Mouse (Mus musculus) layer of hippocampus, adult 6 months (tissue): ENCODE results near the gene Olfr1312. TPM values are rescaled to one million over a fixed set of nuclear protein-coding genes. Genes with fewer than 3 reads are reported as not detected.

Experiments used
- long read RNA-seq, 2 experiments: library from polyadenylated mRNA; unstranded; transcript quantifications; one replicate each; pipeline ENCODE4 v2.0.0; 2019 to 2020
- polyA plus RNA-seq: library from polyadenylated mRNA; unstranded; fragments of <200 nt; fragmentation: Nextera tagmentation; gene quantifications from 2 replicates; pipeline ENCODE4 v1.2.3, GENCODE M21; 2021

Olfr1312 gene
- not detected in 2 replicates for polyA plus RNA-seq
- long read RNA-seq, experiment 1, result 0 reads
- long read RNA-seq, experiment 2, result 0 reads

DNA sequence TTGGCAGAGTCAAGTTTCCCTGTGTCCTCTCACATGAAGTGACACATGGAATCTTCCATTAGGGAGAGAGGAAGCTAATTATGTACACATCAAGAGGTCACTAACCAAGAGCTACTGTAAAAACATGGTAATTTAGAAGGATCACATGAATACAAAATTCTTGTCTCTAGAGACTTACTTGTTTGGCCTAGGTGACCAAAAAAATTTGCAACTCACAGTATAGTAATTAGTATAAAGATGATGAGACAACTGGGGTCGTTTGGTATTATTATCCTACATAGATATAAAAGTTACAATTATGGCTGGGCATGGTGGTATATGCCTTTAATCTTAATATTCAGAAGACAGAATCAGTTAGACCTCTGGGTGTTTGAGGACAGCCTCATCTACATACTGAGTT lies at the start of gene Olfr1312:
Gene Olfr1312 (minus strand): TSS at position 101 of the 400 bp plus-strand sequence.

DNA sequence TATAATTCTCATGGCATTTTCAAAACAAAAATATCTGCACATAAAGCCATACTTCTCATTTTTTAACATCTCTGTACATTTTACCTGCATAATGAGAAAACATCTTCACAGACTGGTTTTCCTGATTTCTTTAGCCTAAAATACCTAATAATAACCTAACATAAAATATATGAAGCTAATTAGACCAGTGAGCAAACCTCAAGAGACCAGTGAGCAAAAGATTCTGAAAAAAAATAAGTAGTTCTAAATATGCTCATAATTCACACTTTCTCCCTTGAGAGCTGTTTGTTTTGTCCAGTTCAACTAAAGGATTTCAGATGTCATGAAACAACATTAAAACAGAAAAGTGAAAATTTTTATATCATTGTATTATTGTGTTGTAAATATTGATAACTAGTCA lies 46.6 kb upstream of the Olfr1312 start, which contains the start of gene Olfr1314:
Gene Olfr1314 (minus strand): TSS at position 101 of the 400 bp plus-strand sequence.

DNA sequence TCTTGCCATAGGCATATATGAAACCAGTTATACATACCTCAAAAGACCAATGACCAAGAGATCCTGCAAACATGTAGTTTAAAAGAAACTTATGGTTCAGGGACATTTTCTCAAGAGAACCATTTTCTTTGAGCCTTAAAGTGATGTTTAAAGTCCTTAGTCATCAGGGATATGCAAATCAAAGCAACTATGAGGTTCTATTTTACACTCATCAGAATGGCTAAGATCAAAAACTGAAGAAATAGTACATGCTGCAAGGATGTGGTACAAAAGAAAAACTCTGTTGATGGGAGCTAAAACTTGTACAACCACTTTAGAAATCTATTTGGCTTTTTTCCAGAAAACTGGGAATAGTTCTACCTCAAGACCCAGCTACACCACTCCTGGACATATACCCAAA lies 27.7 kb upstream of the Olfr1312 start, which contains the start of gene Olfr1313:
Gene Olfr1313 (minus strand): TSS at position 101 of the 400 bp plus-strand sequence.

DNA sequence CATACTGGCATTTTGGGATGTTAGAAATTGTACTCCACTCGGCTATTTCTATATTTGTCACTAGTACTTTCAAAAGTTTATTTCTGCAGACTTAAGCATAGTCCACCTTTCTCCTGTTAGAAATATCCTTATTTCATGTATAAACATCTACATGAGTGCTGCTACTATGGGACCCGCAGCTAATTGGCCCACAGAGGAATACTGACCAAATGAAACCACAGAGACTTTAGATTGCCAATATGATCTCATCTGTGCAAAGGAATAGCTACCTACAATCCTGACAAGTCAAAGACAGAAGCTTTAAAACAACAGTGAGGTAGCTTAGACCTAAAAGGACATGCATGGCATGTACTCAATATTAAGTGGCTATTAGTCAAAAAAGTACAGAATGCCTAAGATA lies 25.7 kb downstream of the Olfr1312 start, which contains the start of gene Olfr1311:
Gene Olfr1311 (minus strand): TSS at position 101 of the 400 bp plus-strand sequence.

DNA sequence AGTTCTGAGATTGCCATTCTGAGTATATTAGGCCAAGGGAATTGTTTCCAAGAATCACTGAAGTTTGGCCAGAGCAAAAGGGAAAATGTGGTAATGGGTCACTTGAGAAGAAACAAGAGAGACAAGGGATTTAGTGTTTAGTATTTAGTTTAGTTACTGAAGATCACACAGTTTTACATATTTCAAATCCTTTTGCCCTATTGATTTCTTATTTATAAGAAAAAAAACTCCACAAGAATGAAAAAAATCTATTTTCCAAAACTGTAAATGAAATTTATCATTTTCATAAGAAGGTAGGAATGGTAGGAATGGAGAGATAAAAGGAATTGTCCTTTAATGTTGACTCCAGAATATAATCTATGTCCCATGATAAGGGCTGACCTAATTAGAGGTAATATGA lies 37.4 kb downstream of the Olfr1312 start, which contains the start of gene Olfr1310:
Gene Olfr1310 (minus strand): TSS at position 101 of the 400 bp plus-strand sequence.

DNA sequence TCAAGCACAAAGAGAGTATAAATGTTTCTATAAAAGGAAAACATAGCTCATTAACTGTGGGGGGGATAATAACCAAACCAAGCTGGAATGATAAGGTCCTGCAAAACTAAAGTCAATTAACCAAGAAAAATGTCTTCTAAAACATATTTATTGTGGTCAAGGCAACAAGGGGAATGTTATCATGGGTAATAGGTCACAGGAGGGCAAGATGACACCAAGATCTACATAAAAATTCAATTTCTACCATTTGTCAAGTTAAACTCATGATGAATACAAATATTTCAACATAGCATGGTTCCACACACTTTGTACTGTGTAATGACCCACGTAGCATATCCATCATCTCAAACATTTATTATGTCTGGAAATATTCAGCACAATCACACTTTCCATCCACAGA lies 59.9 kb downstream of the Olfr1312 start, which contains the start of gene Olfr1309:
Gene Olfr1309 (minus strand): TSS at position 101 of the 400 bp plus-strand sequence.

Other genes starting within 250 kb of the Olfr1312 start
- not detected in 2 replicates for gene Olfr1303, start 229.9 kb downstream of the Olfr1312 start, polyA plus RNA-seq
- gene Olfr1305, start 173.1 kb downstream of the Olfr1312 start, polyA plus RNA-seq, result not detected in 2 replicates
- gene Olfr1306, start 134.0 kb downstream of the Olfr1312 start, polyA plus RNA-seq, result not detected in 2 replicates
- gene Olfr1307, start 100.8 kb downstream of the Olfr1312 start, polyA plus RNA-seq, result not detected in 2 replicates
- not detected in 2 replicates for gene Olfr1308, start 85.3 kb downstream of the Olfr1312 start, polyA plus RNA-seq
- gene Olfr1309, start 60.0 kb downstream of the Olfr1312 start, polyA plus RNA-seq, result not detected in 2 replicates
- not detected in 2 replicates for gene Olfr1310, start 37.5 kb downstream of the Olfr1312 start, polyA plus RNA-seq
- not detected in 2 replicates for gene Olfr1311, start 25.8 kb downstream of the Olfr1312 start, polyA plus RNA-seq
- not detected in 2 replicates for gene Olfr1313, start 27.6 kb upstream of the Olfr1312 start, polyA plus RNA-seq
- gene Olfr1314, start 46.5 kb upstream of the Olfr1312 start, polyA plus RNA-seq, result not detected in 2 replicates
- not detected in 2 replicates for gene Olfr1315-ps1, start 65.2 kb upstream of the Olfr1312 start, polyA plus RNA-seq
- not detected in 2 replicates for gene Olfr1316, start 84.7 kb upstream of the Olfr1312 start, polyA plus RNA-seq
- gene Olfr1317, start 90.1 kb upstream of the Olfr1312 start, polyA plus RNA-seq, result not detected in 2 replicates
- not detected in 2 replicates for gene Olfr1318, start 104.0 kb upstream of the Olfr1312 start, polyA plus RNA-seq
- 28.9 and 32.7 TPM in 2 replicates for gene Lpcat4, start 189.2 kb upstream of the Olfr1312 start, polyA plus RNA-seq
- gene Nutm1, start 209.1 kb upstream of the Olfr1312 start, polyA plus RNA-seq, result 0.04 and 0.06 TPM in 2 replicates
- 242 and 268 TPM in 2 replicates for gene Nop10, start 211.7 kb upstream of the Olfr1312 start, polyA plus RNA-seq
- 10.5 and 11.8 TPM in 2 replicates for gene Slc12a6, start 215.6 kb upstream of the Olfr1312 start, polyA plus RNA-seq
- 0.10 and 0.18 TPM in 2 replicates for gene Gm21985, start 216.1 kb upstream of the Olfr1312 start, polyA plus RNA-seq